Comparison of ENCODE assay signal across 24 mouse cellular contexts in the genomic region with DNA sequence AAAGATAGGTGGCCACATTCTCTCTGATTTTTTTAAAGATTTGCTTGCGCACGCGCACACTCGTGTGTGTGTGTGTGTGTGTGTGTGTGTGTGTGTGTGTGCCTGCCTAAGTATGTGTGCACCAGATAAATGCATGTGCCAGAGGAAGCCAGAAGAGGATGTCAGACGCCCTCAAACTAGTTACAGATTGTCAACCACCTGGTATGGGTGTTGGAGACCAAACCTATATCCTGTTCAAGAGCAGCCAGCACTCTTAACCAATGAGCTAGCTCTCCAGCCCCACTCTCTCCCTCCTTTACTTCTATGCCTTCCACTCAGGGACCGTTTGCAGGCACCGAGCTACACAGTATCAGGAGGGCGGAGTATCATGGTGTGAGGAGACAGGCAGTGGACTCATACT. TPM values are rescaled to one million over a fixed set of nuclear protein-coding genes. Genes with fewer than 3 reads are reported as not detected.
DNase-seq lines count a peak whose midpoint lies in the region; ATAC-seq and TF ChIP-seq lines count a peak whose summit lies in the region.
"Had no signal": no experiment of that assay in that cellular context is flagged by ENCODE, and none has a peak within 500 bp of the region (broad histone marks: within the 10 kb centered on the region; RNA-seq: fewer than 3 reads in every experiment).

No protein-coding gene starts in this region.

- DNase-seq in layer of hippocampus, adult 2 months (ENCODE audit: low spot score in 2 of 2), result peak; percentile 26 to 38
- DNase-seq in layer of hippocampus, postnatal 10 days (ENCODE audit: low spot score in 2 of 2), result no peak
- peak; percentile 51 to 59 for DNase-seq in thymus, postnatal 10 days (ENCODE audit: low spot score in 2 of 2)
- DNase-seq in limb, embryonic 10.5 days (ENCODE audit: low spot score), result no peak
- no peak for DNase-seq in gastrocnemius, postnatal 25 days
- DNase-seq in heart, adult 18-20 months, result no peak
- DNase-seq: adrenal gland, postnatal 36 days; B cell, adult 2 months; cerebellum, adult 18-20 months; cerebellum, postnatal 25 days; gastrocnemius, postnatal 14 days; kidney, adult 9 months; kidney, postnatal 4 days; layer of hippocampus, postnatal 36 days; midbrain, embryonic 14.5 days; spleen, adult 18-20 months had no signal

- H3K36me3 ChIP-seq in limb, embryonic 10.5 days, result no peaks in the 10 kb centered on the region
- H3K36me3 ChIP-seq: embryonic facial prominence, embryonic 15.5 days; intestine, embryonic 15.5 days; limb, embryonic 13.5 days had no signal

- H3K4me1 ChIP-seq in cortical plate, adult 2 months (ENCODE audit: control insufficient read depth, insufficient read depth, low read length), result peaks cover 12% of the 10 kb centered on the region
- H3K4me1 ChIP-seq in limb, embryonic 10.5 days, result no peaks in the 10 kb centered on the region
- H3K4me1 ChIP-seq: embryonic facial prominence, embryonic 15.5 days; intestine, embryonic 15.5 days; limb, embryonic 13.5 days had no signal

- no peaks in the 10 kb centered on the region for H3K9me3 ChIP-seq in limb, embryonic 10.5 days (replicated peaks)
- H3K9me3 ChIP-seq: embryonic facial prominence, embryonic 15.5 days; hindbrain, embryonic 13.5 days; intestine, embryonic 15.5 days; limb, embryonic 13.5 days had no signal

- ATAC-seq in CD4-positive, CD25-positive, alpha-beta regulatory T cell, adult 4 months, result peak; percentile 91
- ATAC-seq: intestine, embryonic 15.5 days; Patski had no signal

- no peaks in the 10 kb centered on the region for H3K27me3 ChIP-seq in limb, embryonic 10.5 days (ENCODE audit: low read depth, poor library complexity, severe bottlenecking)
- H3K27me3 ChIP-seq: embryonic facial prominence, embryonic 15.5 days; hindbrain, embryonic 13.5 days; intestine, embryonic 15.5 days; limb, embryonic 13.5 days had no signal

- no peak for TF ChIP-seq CTCF in layer of hippocampus, adult 2 months (conservative IDR thresholded peaks at IDR 0.05)
- TF ChIP-seq CTCF in cortical plate, adult 2 months (IDR thresholded peaks at IDR 0.05; ENCODE audit: extremely low read depth, insufficient read depth, low read length), result no peak

- H3K4me3 ChIP-seq in layer of hippocampus, adult 2 months, result no peak overlapping the region
- no peak overlapping the region for H3K4me3 ChIP-seq in cortical plate, adult 2 months (ENCODE audit: insufficient read depth, low read length)
- no peak overlapping the region for H3K4me3 ChIP-seq in limb, embryonic 10.5 days
- H3K4me3 ChIP-seq: embryonic facial prominence, embryonic 15.5 days; hindbrain, embryonic 13.5 days; intestine, embryonic 15.5 days; limb, embryonic 13.5 days had no signal

- TF ChIP-seq POLR2A in cortical plate, adult 2 months (IDR thresholded peaks at IDR 0.05; ENCODE audit: extremely low read depth, insufficient read depth, low read length), result no peak

- H3K27ac ChIP-seq in layer of hippocampus, adult 2 months, result peak overlapping the region; percentile 76
- H3K27ac ChIP-seq in cortical plate, adult 2 months (ENCODE audit: insufficient read depth, low read length), result peak overlapping the region; percentile 79
- H3K27ac ChIP-seq in limb, embryonic 10.5 days, result no peak overlapping the region
- H3K27ac ChIP-seq: embryonic facial prominence, embryonic 15.5 days; hindbrain, embryonic 13.5 days; intestine, embryonic 15.5 days; limb, embryonic 13.5 days; liver, embryonic 14.5 days had no signal

- 86% methylated on average over 8 of the region's 8 CpGs for WGBS in limb, embryonic 10.5 days

RNA-seq across cellular contexts. Expression of a gene that starts 39.5 kb away (rescaled TPM):
- 10 to 100 TPM; 69.1 to 71.2 TPM for total RNA-seq in layer of hippocampus, adult 2 months (2021)
- total RNA-seq in layer of hippocampus, postnatal 10 days (2021), result 100 to 1,000 TPM; 158 to 166 TPM
- 1 to 10 TPM in 1 of 2 experiments, under 1 TPM in 1; 0.74 to 1.8 TPM for polyA plus RNA-seq in CD4-positive, CD25-positive, alpha-beta regulatory T cell, adult 4 months (2017; shearing (Covaris generic))
- 76.3 and 79.2 TPM in 2 replicates for polyA plus RNA-seq in cortical plate, adult 2 months (2012; rRNA removed)
- polyA plus RNA-seq in limb, embryonic 10.5 days (2016; fragmentation: Nextera tagmentation; extraction: Ambion mirVana), result 7.3 and 7.8 TPM in 2 replicates
- 10 to 100 TPM; 62.2 to 72.5 TPM for total RNA-seq in gastrocnemius, postnatal 25 days (2021)
- 10 to 100 TPM; 19.0 to 20.2 TPM for total RNA-seq in heart, adult 18-20 months (2021)

Comparison
In these comparisons a context has a peak if more than half of its experiments do, and no peak if none do; other contexts are left out.
1. DNase-seq: peak in layer of hippocampus, adult 2 months (2 of 2) and thymus, postnatal 10 days (2 of 2); none in layer of hippocampus, postnatal 10 days (0 of 2), limb, embryonic 10.5 days (single experiment), gastrocnemius, postnatal 25 days (single experiment) and heart, adult 18-20 months (0 of 2).